Comparison of ENCODE assay signal across 20 mouse cellular contexts in the genomic region with DNA sequence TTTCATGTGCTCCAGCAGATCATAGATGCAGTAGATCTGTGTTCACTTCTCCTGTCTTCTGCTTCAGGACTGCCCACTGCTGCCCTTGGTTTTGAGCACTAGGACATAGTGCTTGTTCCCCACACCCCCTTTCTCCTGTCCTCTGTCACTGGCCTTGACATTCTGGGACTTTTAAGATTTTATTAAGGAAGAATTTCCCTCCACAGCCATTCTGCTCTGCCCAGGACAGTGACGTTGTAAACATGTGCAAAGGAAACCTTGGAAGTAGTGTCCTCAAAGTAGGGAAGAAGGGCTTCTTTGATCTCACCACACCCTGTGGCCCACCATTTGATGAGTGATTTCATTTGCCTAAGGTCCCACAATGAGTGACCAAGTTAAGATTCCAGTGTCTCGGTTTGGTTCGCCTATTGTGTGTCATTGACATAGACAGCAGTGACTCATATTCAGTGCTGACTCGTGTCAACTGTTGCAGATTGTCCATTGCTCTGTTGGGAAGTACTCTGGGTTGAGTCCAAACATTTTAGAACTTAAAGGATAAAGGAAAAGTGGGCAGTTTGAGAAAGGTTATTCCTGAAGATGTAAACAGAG.
DNase-seq lines count a peak whose midpoint lies in the region; ATAC-seq and TF ChIP-seq lines count a peak whose summit lies in the region.
"Had no signal": no experiment of that assay in that cellular context is flagged by ENCODE, and none has a peak within 500 bp of the region (broad histone marks: within the 10 kb centered on the region; RNA-seq: fewer than 3 reads in every experiment).

No protein-coding gene starts in this region.

- no peak overlapping the region for H3K4me2 ChIP-seq in heart, embryonic 11.5 days
- H3K4me2 ChIP-seq: embryonic facial prominence, embryonic 13.5 days; forebrain, embryonic 13.5 days; hindbrain, embryonic 13.5 days had no signal

- TF ChIP-seq POLR2A in cerebellum, adult 2 months (IDR thresholded peaks at IDR 0.05; ENCODE audit: borderline replicate concordance, insufficient read depth, low read length) = no peak

- peak overlapping the region; percentile 68; the same call in 1 of the 2 replicates for H3K27ac ChIP-seq in cerebellum, adult 2 months (ENCODE audit: insufficient read depth, low read length)
- no peak overlapping the region for H3K27ac ChIP-seq in heart, embryonic 10.5 days
- no peak overlapping the region for H3K27ac ChIP-seq in heart, embryonic 11.5 days (ENCODE audit: low read depth, low read length)
- H3K27ac ChIP-seq: embryonic facial prominence, embryonic 13.5 days; forebrain, embryonic 13.5 days; hindbrain, embryonic 13.5 days; hindbrain, postnatal 0 days had no signal

- ATAC-seq in heart, embryonic 11.5 days (replicated peaks; ENCODE audit: insufficient number of reproducible peaks, low FRiP score, low TSS enrichment) = no peak
- ATAC-seq: forebrain, embryonic 13.5 days; forebrain, postnatal 0 days; hindbrain, postnatal 0 days had no signal

- WGBS in cerebellum, adult 2 months = 56% methylated on average over 4 of the region's 4 CpGs
- WGBS in heart, embryonic 10.5 days = 75% methylated on average over 4 of the region's 4 CpGs
- WGBS in heart, embryonic 11.5 days (ENCODE audit: insufficient replicate concordance) = 79% methylated on average over 4 of the region's 4 CpGs

- H3K9ac ChIP-seq in heart, embryonic 11.5 days (ENCODE audit: low read depth, low read length) = no peak overlapping the region
- H3K9ac ChIP-seq: embryonic facial prominence, embryonic 13.5 days; forebrain, embryonic 13.5 days; forebrain, postnatal 0 days; hindbrain, embryonic 13.5 days had no signal

- H3K4me1 ChIP-seq in cerebellum, adult 2 months (ENCODE audit: control insufficient read depth, insufficient read depth, low read length) = peaks cover 51% of the 10 kb centered on the region
- peaks cover 43% of the 10 kb centered on the region for H3K4me1 ChIP-seq in heart, embryonic 10.5 days
- peaks cover 30% of the 10 kb centered on the region for H3K4me1 ChIP-seq in heart, embryonic 11.5 days (ENCODE audit: control insufficient read depth, insufficient read depth, low read length)

- intact Hi-C loops in left cerebral cortex, postnatal 14 days (cut with DNase I) = loop anchor here (5.0 kb wide), 1 partner anchor 64 kb away; a partner anchor contains a TSS

- DNase-seq in adrenal gland, adult (ENCODE audit: inconsistent age in 2 of 2, low spot score in 1 of 2) = peak; percentile 65 to 83
- DNase-seq in adrenal gland, adult 18-20 months (ENCODE audit: low spot score in 2 of 2) = no peak
- no peak for DNase-seq in cerebellum, adult 2 months
- no peak for DNase-seq in cerebellum, postnatal 14 days
- peak; percentile 54 for DNase-seq in heart, embryonic 10.5 days (ENCODE audit: low spot score)
- no peak for DNase-seq in neural tube, embryonic 10.5 days (ENCODE audit: extremely low spot score, low spot score)
- no peak for DNase-seq in left cerebral cortex, postnatal 14 days (ENCODE audit: low spot score in 2 of 2)
- DNase-seq: adrenal gland, adult 8-10 months; cerebellum, adult 11 months; cerebellum, adult 9-10 months; cerebellum, postnatal 36 days; forebrain, postnatal 0 days; gastrocnemius, postnatal 25 days; heart, postnatal 10 days; kidney, adult 11 months had no signal

- no peaks in the 10 kb centered on the region for H3K36me3 ChIP-seq in heart, embryonic 10.5 days
- H3K36me3 ChIP-seq in heart, embryonic 11.5 days (ENCODE audit: control insufficient read depth, insufficient read depth, low read length) = no peaks in the 10 kb centered on the region
- H3K36me3 ChIP-seq: embryonic facial prominence, embryonic 13.5 days; hindbrain, embryonic 13.5 days had no signal

- TF ChIP-seq CTCF in cerebellum, adult 2 months (IDR thresholded peaks at IDR 0.05; ENCODE audit: borderline replicate concordance, insufficient read depth, low read depth, low read length) = no peak

- H3K4me3 ChIP-seq in cerebellum, adult 2 months (replicated peaks; ENCODE audit: insufficient read depth, low read depth, low read length) = no peak overlapping the region
- no peak overlapping the region for H3K4me3 ChIP-seq in heart, embryonic 10.5 days
- H3K4me3 ChIP-seq in heart, embryonic 11.5 days (ENCODE audit: low read depth, low read length) = no peak overlapping the region
- H3K4me3 ChIP-seq: embryonic facial prominence, embryonic 13.5 days; forebrain, embryonic 13.5 days; hindbrain, embryonic 13.5 days had no signal

- H3K27me3 ChIP-seq in cerebellum, adult 2 months (ENCODE audit: control insufficient read depth, insufficient read depth, low read length) = no peaks in the 10 kb centered on the region
- no peaks in the 10 kb centered on the region for H3K27me3 ChIP-seq in heart, embryonic 10.5 days (ENCODE audit: insufficient read depth, poor library complexity, severe bottlenecking)
- H3K27me3 ChIP-seq in heart, embryonic 11.5 days (ENCODE audit: control insufficient read depth, insufficient read depth, low read length) = no peaks in the 10 kb centered on the region
- H3K27me3 ChIP-seq: embryonic facial prominence, embryonic 13.5 days; forebrain, embryonic 13.5 days; hindbrain, embryonic 13.5 days had no signal

- no peaks in the 10 kb centered on the region for H3K9me3 ChIP-seq in heart, embryonic 10.5 days
- no peaks in the 10 kb centered on the region for H3K9me3 ChIP-seq in heart, embryonic 11.5 days (replicated peaks; ENCODE audit: control insufficient read depth, low read length)
- H3K9me3 ChIP-seq: embryonic facial prominence, embryonic 13.5 days; forebrain, embryonic 13.5 days; hindbrain, embryonic 13.5 days had no signal

Comparison
In these comparisons a context has a peak if more than half of its experiments do, and no peak if none do; other contexts are left out.
1. DNase-seq: peak in adrenal gland, adult (2 of 2) and heart, embryonic 10.5 days (single experiment); none in adrenal gland, adult 18-20 months (0 of 2), cerebellum, adult 2 months (0 of 2), cerebellum, postnatal 14 days (0 of 2), neural tube, embryonic 10.5 days (single experiment) and left cerebral cortex, postnatal 14 days (0 of 2).